Mouse (Mus musculus): ENCODE results near the gene Map4.
A peak's percentile ranks its signal among the peaks of the same experiment; 100 is the strongest.
"Not testable (repeated sequence)": the region's sequence is repeated elsewhere in the genome, so short reads cannot be mapped to it uniquely, and the experiment has no call there.

The Map4 gene

DNA sequence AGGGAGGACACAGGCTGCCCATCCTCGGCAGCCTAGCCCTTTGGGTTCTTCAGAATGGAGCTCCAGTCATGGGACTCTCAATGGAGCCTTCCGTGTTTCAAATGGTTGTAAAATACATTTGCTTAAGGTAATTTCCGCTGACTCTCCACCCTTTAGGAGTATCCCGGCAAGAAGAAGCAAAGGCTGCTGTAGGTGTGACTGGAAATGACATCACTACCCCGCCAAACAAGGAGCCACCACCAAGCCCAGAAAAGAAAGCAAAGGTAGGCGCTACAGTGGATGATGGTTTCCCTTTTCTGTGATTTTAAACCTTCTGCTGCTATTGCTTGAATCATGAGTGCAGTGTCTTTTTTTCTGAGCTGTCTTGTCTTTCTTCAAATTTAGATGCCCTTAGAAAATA lies 131.6 kb downstream of the Map4 start:
- DNase-seq (ENCODE audit: low spot score in 2 of 2): no peak

DNA sequence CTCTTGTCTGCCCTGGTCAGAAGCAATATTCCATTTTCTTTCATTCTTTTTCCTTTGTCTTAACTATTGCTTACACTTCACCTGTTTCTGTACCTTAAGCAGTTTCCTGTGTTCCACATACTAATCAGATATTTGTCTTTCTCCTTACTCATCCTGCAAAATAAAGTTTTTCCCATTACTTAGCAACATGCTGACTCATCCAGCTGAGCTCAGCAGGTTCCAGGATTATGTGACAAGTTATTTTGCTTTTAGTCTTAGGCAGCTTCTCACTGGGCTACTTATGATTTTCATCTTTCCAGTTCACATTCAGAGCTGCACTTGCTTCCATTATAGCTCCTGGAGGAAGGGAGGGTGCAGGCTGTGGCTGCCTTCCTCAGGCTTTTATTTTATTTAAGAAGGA lies 133.4 kb downstream of the Map4 start:
- no peak for DNase-seq (ENCODE audit: low spot score in 2 of 2)

DNA sequence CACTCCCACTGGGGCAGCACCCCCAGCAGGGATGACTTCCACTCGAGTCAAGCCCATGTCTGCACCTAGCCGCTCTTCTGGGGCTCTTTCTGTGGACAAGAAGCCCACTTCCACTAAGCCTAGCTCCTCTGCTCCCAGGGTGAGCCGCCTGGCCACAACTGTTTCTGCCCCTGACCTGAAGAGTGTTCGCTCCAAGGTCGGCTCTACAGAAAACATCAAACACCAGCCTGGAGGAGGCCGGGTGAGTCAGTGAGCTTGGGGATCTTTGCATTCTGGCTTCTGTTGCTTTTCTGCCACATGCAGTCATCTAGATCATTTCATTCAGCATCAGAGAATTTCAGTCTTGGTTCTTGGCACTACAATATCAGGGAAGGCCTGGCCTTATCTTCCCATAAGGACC lies 137.5 kb downstream of the Map4 start:
- DNase-seq (ENCODE audit: low spot score in 2 of 2): no peak

- DNase-seq (ENCODE audit: low spot score in 2 of 2): peak in 1 of 2 experiments; percentile 30
Measured at GRCm38 (mm10) chr9:110070358-110070757, 139.1 kb downstream of the Map4 start.

GRCm38 (mm10) chr9:110071011-110071410 lies 139.8 kb downstream of the Map4 start:
- DNase-seq (ENCODE audit: low spot score in 2 of 2): no peak

- peak in 1 of 2 experiments; percentile 88 for DNase-seq (ENCODE audit: low spot score in 2 of 2)
Measured at GRCm38 (mm10) chr9:110071843-110072242, 140.6 kb downstream of the Map4 start.

- DNase-seq (ENCODE audit: low spot score in 2 of 2): not testable (repeated sequence)
Measured at GRCm38 (mm10) chr9:110076468-110076867, 145.2 kb downstream of the Map4 start.

- DNase-seq (ENCODE audit: low spot score in 2 of 2): no peak
Measured at GRCm38 (mm10) chr9:110081066-110081465, 149.8 kb downstream of the Map4 start.

GRCm38 (mm10) chr9:110084201-110084964 lies 153.1 kb downstream of the Map4 start:
- no peak for DNase-seq (ENCODE audit: low spot score in 2 of 2)

DNA sequence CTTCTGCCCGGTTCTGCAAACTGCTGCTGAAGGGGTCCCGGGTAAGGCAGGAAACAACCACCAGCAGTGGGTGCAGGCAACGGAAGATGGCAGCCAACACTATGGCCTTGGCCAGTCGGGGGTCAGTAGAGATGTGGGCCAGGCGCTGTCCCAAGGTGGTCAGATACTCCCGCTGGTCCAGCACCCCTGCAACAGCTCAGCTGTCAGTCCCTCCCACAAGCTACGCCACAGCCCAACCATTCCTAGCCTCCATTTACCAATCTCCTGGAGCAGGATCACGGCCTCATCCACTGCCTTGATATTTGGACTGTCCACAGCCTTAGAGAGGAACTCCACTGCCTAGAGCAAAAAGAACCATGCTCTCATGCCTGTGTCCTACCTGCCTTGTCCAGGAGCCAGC lies 154.4 kb downstream of the Map4 start:
- no peak for DNase-seq (ENCODE audit: low spot score in 2 of 2)

GRCm38 (mm10) chr9:110093303-110093702 lies 162.0 kb downstream of the Map4 start:
- DNase-seq (ENCODE audit: low spot score in 2 of 2): no peak

DNA sequence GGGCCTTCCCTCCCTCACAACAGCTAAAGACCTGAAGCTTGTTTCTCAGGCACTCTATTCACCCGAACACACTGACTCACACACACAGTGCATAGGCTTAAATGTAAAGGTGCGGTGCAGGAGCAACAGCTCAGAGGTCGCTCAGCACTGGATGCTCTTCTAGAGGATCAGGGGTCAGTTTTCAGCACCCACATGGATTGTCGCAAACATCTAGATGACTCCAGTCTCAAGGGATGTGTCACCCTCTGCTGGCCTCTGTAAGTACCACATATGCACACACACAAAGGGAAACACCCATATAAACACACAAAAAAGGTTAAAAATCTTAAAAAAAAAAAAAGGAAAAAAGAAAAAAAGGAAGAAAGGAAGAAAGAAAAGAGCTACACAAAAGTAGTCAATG lies 163.5 kb downstream of the Map4 start:
- DNase-seq (ENCODE audit: low spot score in 2 of 2): no peak

DNA sequence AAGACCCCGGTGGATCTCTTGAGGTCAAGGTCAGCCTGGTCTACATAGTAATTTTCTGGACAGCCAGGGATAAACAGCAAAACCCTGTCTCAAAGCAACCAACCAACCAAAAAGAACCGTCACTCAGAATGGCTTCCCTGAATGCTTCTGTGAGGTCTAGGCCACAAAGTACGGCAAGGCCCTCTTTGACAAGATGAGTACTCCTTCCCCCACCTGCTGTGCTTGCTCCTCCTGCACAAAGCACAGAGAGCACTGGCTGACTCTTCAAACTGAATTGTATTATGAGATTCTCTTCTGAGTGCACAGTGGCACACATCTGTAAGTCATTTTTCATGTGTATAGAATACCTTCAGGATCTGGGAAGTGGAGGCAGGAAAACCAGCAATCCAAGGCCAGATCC lies 166.5 kb downstream of the Map4 start:
- DNase-seq (ENCODE audit: low spot score in 2 of 2): no peak

DNA sequence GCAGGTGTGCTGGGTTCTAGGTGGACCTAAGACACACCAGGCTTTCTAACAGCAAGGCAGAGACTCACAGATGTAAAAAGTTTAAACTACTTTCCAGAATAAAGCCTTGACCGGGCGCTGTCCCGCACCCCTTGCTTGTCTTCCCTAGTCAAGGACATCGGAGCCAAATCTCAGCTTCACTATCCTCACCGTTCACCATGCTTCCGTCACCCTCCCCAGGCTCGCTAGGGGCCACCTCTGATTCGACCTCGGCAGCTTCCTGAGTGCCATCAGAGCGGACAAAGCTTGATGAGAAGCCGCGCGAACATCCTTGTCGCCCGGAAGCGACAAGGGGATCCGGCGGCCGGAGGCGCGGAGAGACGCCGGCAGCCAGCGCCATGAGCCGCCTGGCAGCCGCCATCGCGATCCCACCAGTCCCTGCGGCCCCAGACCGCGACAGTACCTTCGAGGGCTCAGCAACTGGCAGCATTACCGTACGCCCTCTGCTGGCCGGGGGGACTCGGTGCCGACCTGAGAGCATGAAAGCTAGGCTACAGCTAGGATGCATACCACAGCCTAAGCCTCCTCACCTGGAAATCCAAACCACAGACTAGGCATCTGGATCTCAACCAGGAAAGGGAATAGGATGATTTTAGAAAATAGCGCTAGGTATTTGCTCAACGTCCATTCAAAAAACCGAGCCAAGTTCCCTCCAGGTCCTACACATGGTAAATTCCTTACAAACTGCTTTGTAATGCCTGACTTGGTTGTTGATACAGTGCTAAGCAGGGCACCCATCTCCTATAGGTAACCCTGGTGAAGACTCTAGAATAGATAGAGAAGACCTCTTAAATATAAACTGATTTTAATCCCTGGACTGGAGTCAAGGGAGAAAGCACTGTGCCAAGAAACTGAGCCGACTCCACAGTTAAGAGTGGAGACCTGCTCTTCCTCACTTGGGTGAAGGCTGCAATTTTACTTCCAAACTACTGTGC lies 169.7 kb downstream of the Map4 start:
- peak; percentile 59 to 93 for DNase-seq (ENCODE audit: low spot score in 2 of 2)

DNA sequence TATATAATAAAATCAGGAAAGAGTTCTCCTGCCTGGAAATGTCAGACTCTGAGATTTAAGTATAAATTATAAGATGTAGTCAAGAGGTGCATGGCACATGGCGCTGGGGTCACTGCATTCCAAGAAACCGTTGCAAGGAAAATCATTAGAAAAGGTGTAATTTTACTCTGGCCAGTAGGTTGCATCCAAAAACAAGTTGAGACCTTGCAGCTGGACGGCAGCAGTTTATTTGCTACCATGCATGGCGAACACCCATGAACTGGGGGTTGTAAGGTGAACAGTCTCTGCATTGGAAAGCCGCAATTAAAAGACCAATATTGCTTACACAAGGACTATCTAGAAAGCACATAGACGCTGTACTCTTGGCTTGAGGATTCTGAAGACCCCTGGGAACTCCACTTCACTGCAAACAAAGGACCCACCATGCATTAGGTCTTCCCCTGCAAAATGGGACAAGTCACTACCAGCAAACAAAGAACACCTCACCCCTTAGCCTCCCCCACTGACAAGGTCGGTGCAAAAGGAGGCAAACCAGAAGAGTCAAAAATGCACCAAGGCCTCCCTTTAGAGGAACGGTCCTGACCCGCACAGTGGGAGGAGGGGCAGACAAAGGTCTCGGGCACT lies 185.2 kb downstream of the Map4 start:
- no peak for DNase-seq (ENCODE audit: low spot score in 2 of 2)

- peak; percentile 64 to 86 for DNase-seq (ENCODE audit: low spot score in 2 of 2)
Measured at GRCm38 (mm10) chr9:110116977-110117778, 185.9 kb downstream of the Map4 start, which contains the start of gene Smarcc1. Smarcc1 (plus strand) TSS chr9:110117708.

GRCm38 (mm10) chr9:110117779-110118139 lies 186.5 kb downstream of the Map4 start, which contains the start of gene Dhx30:
Dhx30 (minus strand) TSS chr9:110117830.
- DNase-seq (ENCODE audit: low spot score in 2 of 2): no peak

DNA sequence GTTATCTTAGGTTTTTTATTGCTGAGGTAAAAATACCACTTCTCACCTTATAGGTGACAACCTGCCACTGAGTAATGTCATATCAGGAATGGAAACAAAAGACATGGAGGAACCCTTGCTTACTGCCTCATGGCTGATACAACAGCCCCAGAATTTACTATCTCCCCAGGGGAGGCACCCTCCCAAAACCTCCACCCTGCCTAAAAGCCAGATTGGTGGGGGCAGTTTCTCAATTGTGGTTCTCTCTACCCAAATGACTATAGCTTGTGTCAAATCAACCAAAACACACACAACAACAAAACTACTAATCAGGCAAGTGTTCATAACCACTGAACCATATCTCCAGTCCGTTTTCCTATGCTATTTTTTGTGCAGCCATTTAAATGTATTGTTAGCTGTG lies 187.0 kb downstream of the Map4 start:
- DNase-seq (ENCODE audit: low spot score in 2 of 2): no peak

GRCm38 (mm10) chr9:110121424-110121823 lies 190.2 kb downstream of the Map4 start:
- DNase-seq (ENCODE audit: low spot score in 2 of 2): no peak

GRCm38 (mm10) chr9:110123322-110123721 lies 192.1 kb downstream of the Map4 start:
- DNase-seq (ENCODE audit: low spot score in 2 of 2): no peak

DNA sequence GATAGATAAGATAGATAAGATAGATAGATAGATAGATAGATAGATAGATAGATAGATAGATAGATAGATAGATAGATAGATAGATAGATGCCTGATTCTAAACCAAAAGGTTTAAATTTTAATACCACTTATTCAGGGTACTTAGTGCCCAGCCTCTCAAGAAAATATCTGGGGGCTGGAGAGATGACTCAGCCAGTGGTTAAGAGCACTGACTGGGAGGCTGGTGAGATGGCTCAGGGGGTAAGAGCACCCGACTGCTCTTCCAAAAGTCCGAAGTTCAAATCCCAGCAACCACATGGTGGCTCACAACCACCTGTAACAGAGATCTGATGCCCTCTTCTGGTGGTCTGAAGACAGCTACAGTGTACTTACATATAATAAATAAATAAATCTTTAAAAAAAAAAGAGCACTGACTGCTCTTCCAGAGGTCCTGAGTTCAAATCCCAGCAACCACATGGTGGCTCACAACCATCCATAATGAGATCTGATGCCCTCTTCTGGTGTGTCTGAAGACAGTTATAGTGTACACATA lies 192.8 kb downstream of the Map4 start:
- DNase-seq (ENCODE audit: low spot score in 2 of 2): not testable (repeated sequence)

All from left cerebral cortex, adult 9 months (tissue).